ENCODE assay signal across 8 mouse cellular contexts in genomic region chr11:81779881-81780280, GRCm38 (mm10).
DNase-seq lines count a peak whose midpoint lies in the region; ATAC-seq and TF ChIP-seq lines count a peak whose summit lies in the region.

No protein-coding gene starts in this region.

- no peak overlapping the region; the same call in 1 of the 2 replicates for H3K27ac ChIP-seq in gastrocnemius, adult 2 months
- H3K27ac ChIP-seq in midbrain, embryonic 13.5 days, result no peak overlapping the region
- no peak overlapping the region for H3K27ac ChIP-seq in midbrain, embryonic 16.5 days (ENCODE audit: low read length)

- H3K9me3 ChIP-seq in midbrain, embryonic 13.5 days, result no peaks in the 10 kb centered on the region
- no peaks in the 10 kb centered on the region for H3K9me3 ChIP-seq in midbrain, embryonic 16.5 days (replicated peaks; ENCODE audit: control insufficient read depth, low read length, poor library complexity, severe bottlenecking)

- DNase-seq in frontal cortex, postnatal 25 days (ENCODE audit: low spot score in 2 of 2), result no peak
- DNase-seq in adrenal gland, postnatal 14 days, result peak; percentile 48
- DNase-seq in gastrocnemius, adult 2 months, result peak; percentile 40
- DNase-seq in layer of hippocampus, postnatal 14 days (ENCODE audit: low spot score in 2 of 2), result peak; percentile 38 to 75
- DNase-seq in T-cell, adult 2 months (ENCODE audit: low spot score), result no peak

- H3K27me3 ChIP-seq in midbrain, embryonic 13.5 days, result 0 out of 2 replicates have a peak, but pooled peaks cover 2% of the 10 kb centered on the region
- H3K27me3 ChIP-seq in midbrain, embryonic 16.5 days (ENCODE audit: control insufficient read depth, insufficient read depth, low read depth, low read length), result no peaks in the 10 kb centered on the region

- H3K4me3 ChIP-seq in gastrocnemius, adult 2 months, result no peak overlapping the region
- no peak overlapping the region for H3K4me3 ChIP-seq in midbrain, embryonic 13.5 days (replicated peaks)
- H3K4me3 ChIP-seq in midbrain, embryonic 16.5 days (ENCODE audit: low read depth, low read length), result no peak overlapping the region

- ATAC-seq in frontal cortex, adult (ENCODE audit: low TSS enrichment), result peak; percentile 81
- ATAC-seq in midbrain, embryonic 13.5 days, result no peak
- ATAC-seq in midbrain, embryonic 16.5 days, result no peak

- WGBS in midbrain, embryonic 13.5 days, result 85% methylated on average over 7 of the region's 7 CpGs
- WGBS in midbrain, embryonic 16.5 days, result 80% methylated on average over 7 of the region's 7 CpGs

- no peak overlapping the region for H3K4me2 ChIP-seq in midbrain, embryonic 13.5 days (replicated peaks)
- H3K4me2 ChIP-seq in midbrain, embryonic 16.5 days (ENCODE audit: low read length), result no peak overlapping the region

- H3K36me3 ChIP-seq in midbrain, embryonic 13.5 days, result no peaks in the 10 kb centered on the region
- no peaks in the 10 kb centered on the region for H3K36me3 ChIP-seq in midbrain, embryonic 16.5 days (ENCODE audit: control insufficient read depth, insufficient read depth, low read length)

- intact Hi-C loops in gastrocnemius, adult 2 months (cut with DNase I), result no loop called here

- no peaks in the 10 kb centered on the region for H3K4me1 ChIP-seq in midbrain, embryonic 13.5 days (replicated peaks)
- no peaks in the 10 kb centered on the region for H3K4me1 ChIP-seq in midbrain, embryonic 16.5 days (ENCODE audit: control insufficient read depth, insufficient read depth, low read length)

- no peak for TF ChIP-seq CTCF in gastrocnemius, adult 2 months (IDR thresholded peaks at IDR 0.05)

- H3K9ac ChIP-seq in midbrain, embryonic 13.5 days (replicated peaks), result no peak overlapping the region
- no peak overlapping the region for H3K9ac ChIP-seq in midbrain, embryonic 16.5 days (ENCODE audit: low read depth, low read length)

Comparison
In these comparisons a context has a peak if more than half of its experiments do, and no peak if none do; other contexts are left out.
1. DNase-seq: peak in adrenal gland, postnatal 14 days (single experiment), gastrocnemius, adult 2 months (single experiment) and layer of hippocampus, postnatal 14 days (2 of 2); none in frontal cortex, postnatal 25 days (0 of 2) and T-cell, adult 2 months (single experiment).